Mouse (Mus musculus): ENCODE measurements around the gene 1110059G10Rik. TPM values are rescaled to one million over a fixed set of nuclear protein-coding genes. Genes with fewer than 3 reads are reported as not detected.

Gene 1110059G10Rik
- 10 to 100 TPM; 18.3 to 28.4 (median 23.0) TPM for total RNA-seq (2022)

GRCm38 (mm10) chr9:122950643-122951475 is at the start of gene 1110059G10Rik, which contains the start of gene Kif15:
TSS of gene 1110059G10Rik (minus strand) at chr9:122951000.
TSS of gene Kif15 (plus strand) at chr9:122951046.
- peak; percentile 80 for DNase-seq

- no peak for DNase-seq
These were observed 48.4 kb upstream of the 1110059G10Rik start for GRCm38 (mm10) chr9:122999193-122999586.

GRCm38 (mm10) chr9:122998406-122999192 is 47.8 kb upstream of the 1110059G10Rik start:
- DNase-seq, result no peak

GRCm38 (mm10) chr9:122928915-122929314 is 21.9 kb downstream of the 1110059G10Rik start:
- no peak for DNase-seq

- DNase-seq, result peak; percentile 31
These were observed 27.8 kb downstream of the 1110059G10Rik start, which contains the start of gene Zfp105 for GRCm38 (mm10) chr9:122922936-122923381. TSS of gene Zfp105 (plus strand) at chr9:122923072.

GRCm38 (mm10) chr9:122922436-122922835 is 28.4 kb downstream of the 1110059G10Rik start:
- DNase-seq, result no peak

- DNase-seq, result peak; percentile 41
These were observed 47.9 kb downstream of the 1110059G10Rik start for GRCm38 (mm10) chr9:122902717-122903535.

GRCm38 (mm10) chr9:122901047-122901446 is 49.8 kb downstream of the 1110059G10Rik start:
- no peak for DNase-seq

Other genes starting within 250 kb of the 1110059G10Rik start
- gene Topaz1, start 203.7 kb downstream of the 1110059G10Rik start, total RNA-seq (2022), result under 1 TPM in 2 of 4 experiments, not detected in 2; 0.06 to 0.59 TPM
- 10 to 100 TPM; 22.9 to 25.2 (median 24.8) TPM for gene Tcaim, start 145.5 kb downstream of the 1110059G10Rik start, total RNA-seq (2022)
- not detected for gene Gm35549, start 107.0 kb downstream of the 1110059G10Rik start, total RNA-seq (2022)
- gene Zfp445, start 85.0 kb downstream of the 1110059G10Rik start, total RNA-seq (2022), result 100 to 1,000 TPM; 132 to 160 (median 142) TPM
- gene Zkscan7, start 65.3 kb downstream of the 1110059G10Rik start, total RNA-seq (2022), result 10 to 100 TPM in 3 of 4 experiments, 1 to 10 TPM in 1; 8.3 to 12.8 (median 11.1) TPM
- 1 to 10 TPM; 5.5 to 8.5 (median 7.2) TPM for gene Zfp105, start 27.9 kb downstream of the 1110059G10Rik start, total RNA-seq (2022)
- 1 to 10 TPM; 1.3 to 2.1 (median 1.7) TPM for gene Kif15, start within 50 bp of the 1110059G10Rik start, total RNA-seq (2022)
- 10 to 100 TPM; 18.1 to 26.2 (median 20.1) TPM for gene Tmem42, start 70.3 kb upstream of the 1110059G10Rik start, total RNA-seq (2022)
- 1 to 10 TPM in 2 of 4 experiments, under 1 TPM in 2; 0.24 to 1.7 (median 0.98) TPM for gene Tgm4, start 83.7 kb upstream of the 1110059G10Rik start, total RNA-seq (2022)
- 10 to 100 TPM; 59.3 to 76.6 (median 71.0) TPM for gene Zdhhc3, start 162.2 kb upstream of the 1110059G10Rik start, total RNA-seq (2022)
- 10 to 100 TPM; 41.1 to 54.1 (median 43.1) TPM for gene Exosc7, start 162.2 kb upstream of the 1110059G10Rik start, total RNA-seq (2022)
- 10 to 100 TPM; 13.5 to 23.8 (median 20.1) TPM for gene Clec3b, start 199.9 kb upstream of the 1110059G10Rik start, total RNA-seq (2022)

Data from adrenal gland, adult 8-10 months (tissue).